Mouse (Mus musculus) 3T3-L1 (cell line): Measurements from ENCODE around the gene Gm49398.

Source experiments
- DNase-seq: peaks from one replicate; pipeline ENCODE4 v3.0.0-alpha.2; 2015; ENCODE audit warnings: low read depth, low spot score

Gm49398 gene

GRCm38 (mm10) chr13:61288739-61289138, at the start of gene Gm49398:
TSS of gene Gm49398 (minus strand) at chr13:61288839.
- no peak for DNase-seq

DNA sequence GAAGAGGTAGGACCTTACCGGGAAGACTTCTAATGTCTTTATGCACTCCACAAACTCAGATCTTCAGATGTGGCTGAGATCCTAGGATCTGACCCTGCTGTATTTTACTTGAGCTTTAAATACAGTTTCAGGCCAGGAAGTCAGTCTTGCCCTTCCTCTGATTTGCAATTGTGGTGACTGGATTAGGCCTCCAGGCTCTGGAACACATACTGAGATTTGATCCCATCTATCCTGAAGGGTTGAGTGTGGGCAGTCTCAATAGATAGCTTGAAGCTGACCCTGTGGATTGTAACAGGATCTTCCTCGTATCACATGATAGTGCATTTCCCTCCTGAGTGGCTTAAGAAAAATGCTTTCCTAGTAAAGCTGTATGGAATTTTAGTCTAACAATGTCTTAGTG, 33.4 kb downstream of the Gm49398 start, which contains the start of gene Cts8:
Gene Cts8, minus strand, starts transcription at position 101 of the 400 bp plus-strand sequence.
- no peak for DNase-seq

DNA sequence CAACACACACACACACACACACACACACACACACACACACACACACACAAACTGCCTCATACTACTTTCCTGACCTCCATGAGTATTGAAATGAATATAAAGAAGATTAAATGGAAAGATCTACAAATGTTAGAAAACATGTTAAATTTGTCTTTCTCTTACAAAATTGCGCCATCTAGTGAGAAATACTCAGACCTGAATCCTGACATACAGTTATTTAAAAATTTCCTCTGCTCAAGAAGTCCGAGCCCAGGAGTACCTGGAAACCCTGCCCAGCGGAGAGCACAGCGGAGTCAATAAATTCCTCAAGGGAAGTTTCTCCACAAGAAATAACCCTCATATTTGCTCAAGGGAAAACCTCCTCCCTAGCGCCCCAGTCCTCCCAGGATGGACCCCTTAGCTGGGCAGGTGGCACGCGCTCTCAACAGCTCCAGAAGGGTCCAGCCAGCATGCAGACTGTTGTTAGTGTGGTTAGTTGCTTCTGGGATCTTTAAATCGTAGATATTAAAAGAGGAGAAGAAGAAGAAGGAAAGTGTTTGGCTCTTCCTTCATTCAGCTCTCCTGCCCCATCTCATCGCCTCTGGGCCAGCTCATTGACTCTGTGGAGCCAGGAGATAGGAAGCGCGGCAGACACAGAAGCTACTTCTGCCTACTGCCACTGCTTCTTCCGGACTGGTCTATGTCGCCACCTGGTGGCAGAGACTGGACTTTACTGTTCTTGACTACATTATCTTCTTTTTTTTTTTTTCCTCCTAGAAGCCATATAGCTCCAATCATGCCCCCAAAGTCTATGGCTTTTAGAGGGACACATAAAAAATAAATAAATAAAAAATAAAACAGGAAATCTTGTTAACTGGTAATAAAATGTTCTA, 47.3 kb downstream of the Gm49398 start:
- DNase-seq, result peak; percentile 75

- no peak for DNase-seq
Observed at GRCm38 (mm10) chr13:61203310-61203709, 85.3 kb downstream of the Gm49398 start, which contains the start of gene Cts6. TSS of gene Cts6 (minus strand) at chr13:61203410.
